Mouse (Mus musculus) heart, adult 2 months (tissue): Measurements from ENCODE around the gene Samd4b. TPM values are rescaled to one million over a fixed set of nuclear protein-coding genes. Genes with fewer than 3 reads are reported as not detected.

Source experiments
- DNase-seq, 2 experiments: peaks; one replicate each; pipeline ENCODE4 v3.0.0; 2021
- H3K27ac ChIP-seq: fragments of 200-600 bp; 2 replicates; pipeline ENCODE4 v1.8.1; 2022
- H3K27me3 ChIP-seq: fragments of 200-500 bp; 2 replicates; pipeline ENCODE4 v1.6.1; 2012; ENCODE audit warnings: mild to moderate bottlenecking, low read length, inconsistent platforms, mixed read lengths; ENCODE audit not compliant: control insufficient read depth, insufficient read depth
- H3K36me3 ChIP-seq: fragments of 200-500 bp; 2 replicates; pipeline ENCODE4 v1.6.1; 2012; ENCODE audit warnings: low read length, inconsistent platforms; ENCODE audit not compliant: control insufficient read depth, insufficient read depth
- H3K4me1 ChIP-seq: fragments of 200-500 bp; 2 replicates; pipeline ENCODE4 v1.6.1; 2011; ENCODE audit warnings: low read length; ENCODE audit not compliant: control insufficient read depth, insufficient read depth
- H3K4me3 ChIP-seq: fragments of 200-600 bp; 2 replicates; pipeline ENCODE4 v1.8.1; 2022
- H3K79me2 ChIP-seq: fragments of 200-500 bp; replicated peaks from 2 replicates; pipeline ENCODE4 v1.6.1; 2012; ENCODE audit warnings: mild to moderate bottlenecking, inconsistent platforms, low read length, moderate library complexity, mixed read lengths; ENCODE audit not compliant: control insufficient read depth, insufficient read depth
- H3K9ac ChIP-seq: fragments of 200-500 bp; 2 replicates; pipeline ENCODE4 v1.6.1; 2012; ENCODE audit warnings: low read depth, mild to moderate bottlenecking, control low read depth, inconsistent platforms, low read length, mixed read lengths
- CTCF ChIP-seq: fragments of 200-600 bp; IDR thresholded peaks from 2 replicates; pipeline ENCODE4 v1.8.1; 2022; ENCODE audit warnings: antibody characterized with exemption, mild to moderate bottlenecking, moderate library complexity
- EP300 ChIP-seq: fragments of 200-500 bp; IDR thresholded peaks from 2 replicates; pipeline ENCODE4 v1.6.1; 2011; ENCODE audit warnings: low read depth, low read length, control low read depth; ENCODE audit not compliant: insufficient read depth
- POLR2A ChIP-seq: fragments of 200-500 bp; IDR thresholded peaks from 2 replicates; pipeline ENCODE4 v1.6.1; 2011; ENCODE audit warnings: mild to moderate bottlenecking, low read depth, low read length, control low read depth; ENCODE audit not compliant: insufficient read depth
- WGBS: fragments of 180-500 bp; shearing (Covaris S2); methylation state at CpG from one replicate; pipeline ENCODE4 v1.1.7; 2018; 5-methylcytosine and 5-hydroxymethylcytosine counted together
- intact Hi-C: fragments of 180-260 bp; cut with DNase I; formaldehyde crosslinking; loops from one replicate; pipeline ENCODE4 v1.15.1; 2025
- polyA plus RNA-seq: library from polyadenylated mRNA; depleted of rRNA; stranded (reverse); fragments of >200 nt; gene quantifications from 2 replicates; pipeline ENCODE4 v1.2.3, GENCODE M21; 2012
- total RNA-seq, 2 experiments: library from RNA; stranded (reverse); gene quantifications; 2 replicates each; pipeline ENCODE4 v1.2.3; 2021

Samd4b gene
- total and polyA plus RNA-seq, 3 experiments: 21.9 to 46.1 (median 22.4) TPM

DNA sequence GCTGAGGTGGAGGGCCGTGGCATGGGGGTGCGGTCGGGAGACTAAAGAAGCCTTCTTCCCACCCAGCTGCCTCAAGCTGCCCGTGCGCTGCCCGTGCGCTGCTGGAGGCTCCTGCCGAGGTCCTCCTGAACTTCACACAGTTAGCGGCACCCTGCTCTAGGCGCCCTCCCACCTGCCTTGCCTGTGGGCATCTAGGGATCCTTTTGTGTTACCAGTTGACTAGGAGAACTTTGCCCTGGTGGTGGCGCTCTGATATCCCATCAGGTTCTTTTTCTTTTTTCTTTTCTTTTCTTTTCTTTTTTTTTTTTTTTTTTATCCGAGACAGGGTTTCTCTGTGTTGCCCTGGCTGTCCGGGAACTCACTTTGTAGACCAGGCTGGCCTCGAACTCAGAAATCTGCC is 107.0 kb downstream of the Samd4b start:
- DNase-seq: no peak
- no peak overlapping the region for H3K4me3 ChIP-seq
- intact Hi-C loops: loop anchor here (1.0 kb wide), 1 partner anchor 110 kb away; no protein-coding TSS in a partner anchor
- TF ChIP-seq EP300: no peak
- no peak for TF ChIP-seq POLR2A
- no peak for TF ChIP-seq CTCF
- H3K36me3 ChIP-seq: no peaks in the 10 kb centered on the region
- no peaks in the 10 kb centered on the region for H3K27me3 ChIP-seq
- H3K4me1 ChIP-seq: no peaks in the 10 kb centered on the region
- 32% methylated on average over 14 of the region's 14 CpGs for WGBS
- no peak overlapping the region for H3K27ac ChIP-seq
- no peak overlapping the region for H3K9ac ChIP-seq
- no peaks in the 10 kb centered on the region for H3K79me2 ChIP-seq

DNA sequence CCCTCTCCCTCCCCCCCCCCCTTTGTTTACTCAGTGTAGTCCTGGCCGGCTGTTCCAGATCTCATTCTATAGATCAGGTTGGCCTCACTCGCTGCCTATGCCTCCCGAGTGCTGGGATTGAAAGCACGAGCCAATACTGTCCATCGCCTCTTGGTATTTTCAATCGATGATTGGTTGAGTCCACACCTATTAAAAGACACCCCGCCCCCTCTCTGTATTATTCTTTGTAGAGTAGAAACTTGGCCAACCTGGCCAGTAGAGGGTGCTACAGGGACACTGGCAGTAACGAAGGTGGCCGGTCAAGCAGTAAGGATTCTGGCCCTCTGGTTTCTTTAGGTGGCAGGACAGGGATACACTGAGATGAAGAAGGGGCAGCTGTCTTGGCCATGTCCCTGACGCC is 107.5 kb downstream of the Samd4b start:
- intact Hi-C loops: loop anchor here (1.0 kb wide), 1 partner anchor 111 kb away; no protein-coding TSS in a partner anchor
- Histone ChIP-seq H3K9ac (no peak overlapping the region), H3K4me3 (no peak overlapping the region), H3K27me3 (no peaks in the 10 kb centered on the region), H3K36me3 (no peaks in the 10 kb centered on the region), H3K27ac (no peak overlapping the region), H3K79me2 (no peaks in the 10 kb centered on the region), H3K4me1 (no peaks in the 10 kb centered on the region)
- WGBS: 5% methylated on average over 10 of the region's 10 CpGs
- DNase-seq: peak; percentile 39 to 42
- peak; percentile 68 for TF ChIP-seq CTCF
- no peak for TF ChIP-seq POLR2A

DNA sequence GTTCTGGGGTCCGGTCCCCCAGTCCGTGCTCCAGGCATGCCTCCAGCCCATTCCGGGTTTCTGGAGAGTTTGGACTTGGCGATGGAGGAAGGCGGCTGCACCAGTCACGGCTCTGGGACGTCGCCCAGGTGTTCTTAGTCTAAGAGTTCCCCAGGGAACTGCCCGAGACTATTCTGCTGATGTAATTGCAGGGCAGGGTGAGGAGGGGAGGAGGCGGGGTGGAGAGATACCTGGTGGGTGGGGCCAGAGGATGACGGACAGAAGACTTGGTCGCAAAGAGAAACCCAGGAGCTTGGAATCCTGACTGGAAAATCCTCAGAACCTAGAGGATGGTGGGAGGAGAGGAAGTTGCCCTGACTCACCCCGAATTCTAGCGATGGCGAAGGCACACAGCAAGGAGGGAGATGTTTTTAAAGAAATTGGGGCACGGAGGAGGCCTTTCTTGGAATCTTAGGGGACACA is 109.9 kb downstream of the Samd4b start:
- Histone ChIP-seq H3K79me2 (no peaks in the 10 kb centered on the region), H3K27ac (no peak overlapping the region), H3K9ac (no peak overlapping the region), H3K27me3 (no peaks in the 10 kb centered on the region), H3K4me3 (no peak overlapping the region), H3K4me1 (no peaks in the 10 kb centered on the region), H3K36me3 (no peaks in the 10 kb centered on the region)
- DNase-seq: peak in 1 of 2 experiments; percentile 6
- TF ChIP-seq EP300 (no peak), POLR2A (no peak), CTCF (no peak)
- intact Hi-C loops: no loop called here
- 3% methylated on average over 16 of the region's 16 CpGs for WGBS

DNA sequence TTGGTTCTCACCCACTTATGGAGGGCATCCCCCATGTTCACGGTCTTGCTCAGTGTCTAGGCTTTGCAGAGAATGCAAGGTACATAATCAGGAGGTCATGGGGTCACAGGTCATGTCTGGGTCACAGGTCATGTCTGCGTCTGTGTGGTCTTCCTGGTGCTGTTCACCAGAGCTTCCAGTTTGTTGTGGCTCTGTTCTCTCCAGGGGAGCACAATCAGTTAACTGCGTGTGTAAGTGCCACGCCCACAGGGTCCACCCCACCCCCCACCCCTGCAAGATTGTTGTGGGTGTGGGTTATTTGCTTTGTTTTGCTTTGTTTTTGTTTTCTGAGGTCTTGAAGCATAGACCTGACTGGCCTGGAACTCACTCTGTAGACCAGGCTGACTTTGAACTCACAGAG is 113.8 kb downstream of the Samd4b start:
- 27% methylated on average over 4 of the region's 4 CpGs for WGBS
- H3K27ac ChIP-seq: no peak overlapping the region

DNA sequence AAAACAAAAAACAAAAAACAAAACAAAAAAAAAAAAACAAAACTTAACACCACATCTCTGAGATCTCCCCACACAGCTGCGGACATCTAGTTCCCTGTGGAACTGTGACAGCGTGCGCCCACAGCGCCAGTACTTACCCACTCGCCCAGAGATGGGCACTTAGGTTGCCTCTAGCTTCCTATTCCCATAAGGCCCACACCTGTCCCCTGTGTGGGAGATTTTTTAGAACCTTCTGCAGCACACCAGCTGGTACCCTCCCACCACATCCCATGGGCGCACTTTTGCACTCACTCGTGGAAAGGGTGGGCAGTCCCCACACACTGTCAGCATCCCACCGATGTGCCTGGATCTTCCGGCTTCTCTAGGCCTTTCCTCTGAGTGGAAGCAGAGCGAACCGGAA is 115.1 kb downstream of the Samd4b start:
- Histone ChIP-seq H3K27me3 (no peaks in the 10 kb centered on the region), H3K79me2 (no peaks in the 10 kb centered on the region), H3K27ac (no peak overlapping the region), H3K4me1 (no peaks in the 10 kb centered on the region), H3K4me3 (no peak overlapping the region), H3K36me3 (no peaks in the 10 kb centered on the region), H3K9ac (no peak overlapping the region)
- WGBS: 77% methylated on average over 11 of the region's 11 CpGs
- TF ChIP-seq EP300 (no peak), CTCF (no peak), POLR2A (no peak)
- intact Hi-C loops: no loop called here
- DNase-seq: no peak

More for the DNA sequence above, 113.8 kb downstream of the Samd4b start:
- DNase-seq: no peak
- H3K4me1 ChIP-seq: no peaks in the 10 kb centered on the region
- TF ChIP-seq POLR2A: no peak
- no peak for TF ChIP-seq EP300
- no peak for TF ChIP-seq CTCF
- H3K79me2 ChIP-seq: no peaks in the 10 kb centered on the region
- intact Hi-C loops: no loop called here
- no peak overlapping the region for H3K4me3 ChIP-seq
- H3K36me3 ChIP-seq: no peaks in the 10 kb centered on the region
- H3K9ac ChIP-seq: no peak overlapping the region
- no peaks in the 10 kb centered on the region for H3K27me3 ChIP-seq

DNA sequence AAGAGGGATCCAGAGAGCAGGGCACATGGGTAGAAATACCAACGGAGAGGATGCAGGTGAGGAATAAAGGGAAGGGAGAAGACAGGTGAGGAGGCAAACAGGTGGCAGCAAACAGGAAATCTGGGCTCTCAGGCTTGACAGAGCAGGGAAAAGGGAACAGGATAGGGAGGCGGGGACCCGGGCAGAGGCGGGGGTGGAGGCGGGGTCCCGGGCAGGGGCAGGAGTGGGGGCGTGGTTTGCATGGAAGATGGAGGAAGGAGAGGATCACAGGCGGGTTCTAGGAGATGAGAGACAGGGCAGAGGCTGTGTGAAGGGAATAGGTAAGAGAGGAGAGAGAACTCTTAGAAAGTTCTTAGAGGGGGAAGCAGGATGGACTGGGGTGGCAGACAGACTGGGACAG is 119.1 kb downstream of the Samd4b start:
- Histone ChIP-seq H3K27ac (no peak overlapping the region), H3K36me3 (no peaks in the 10 kb centered on the region), H3K4me3 (no peak overlapping the region), H3K4me1 (no peaks in the 10 kb centered on the region), H3K79me2 (no peaks in the 10 kb centered on the region), H3K27me3 (no peaks in the 10 kb centered on the region), H3K9ac (no peak overlapping the region)
- intact Hi-C loops: no loop called here
- DNase-seq: no peak
- 4% methylated on average over 8 of the region's 8 CpGs for WGBS
- TF ChIP-seq EP300 (no peak), CTCF (no peak), POLR2A (no peak)
